Mouse (Mus musculus): Measurements from ENCODE around the gene Exoc3l4.

The Exoc3l4 gene

GRCm38 (mm10) chr12:111434164-111434744 lies 17.4 kb downstream of the Exoc3l4 start:
- CTCF ChIA-PET: interaction anchor here (0.5 kb wide), 1 partner anchor 588 kb away, joined by 3 read pairs; no protein-coding TSS in a partner anchor

- CTCF ChIA-PET: no interaction called here
Observed at GRCm38 (mm10) chr12:111434745-111435327, 18.0 kb downstream of the Exoc3l4 start.

- CTCF ChIA-PET: no interaction called here
Observed at GRCm38 (mm10) chr12:111436170-111436569, 19.4 kb downstream of the Exoc3l4 start.

- CTCF ChIA-PET: no interaction called here
Observed at GRCm38 (mm10) chr12:111436640-111437039, 19.8 kb downstream of the Exoc3l4 start.

GRCm38 (mm10) chr12:111437222-111437900 lies 20.5 kb downstream of the Exoc3l4 start:
- CTCF ChIA-PET: interaction anchor here (0.5 kb wide), 1 partner anchor 69 kb away, joined by 3 read pairs; no protein-coding TSS in a partner anchor

- CTCF ChIA-PET: no interaction called here
Observed at GRCm38 (mm10) chr12:111438850-111439249, 22.0 kb downstream of the Exoc3l4 start.

- CTCF ChIA-PET: interaction anchor here (0.7 kb wide), 2 partner anchors 42 to 71 kb away, joined by 5 read pairs; no protein-coding TSS in a partner anchor
Observed at GRCm38 (mm10) chr12:111440701-111441373, 24.0 kb downstream of the Exoc3l4 start.

- CTCF ChIA-PET: no interaction called here
Observed at GRCm38 (mm10) chr12:111441523-111441922, 24.7 kb downstream of the Exoc3l4 start.

GRCm38 (mm10) chr12:111442309-111443010 lies 25.6 kb downstream of the Exoc3l4 start, which contains the start of gene Tnfaip2:
TSS of gene Tnfaip2 (plus strand) at chr12:111442469.
- CTCF ChIA-PET: no interaction called here

- CTCF ChIA-PET: no interaction called here
Observed at GRCm38 (mm10) chr12:111443011-111443870, 26.4 kb downstream of the Exoc3l4 start.

GRCm38 (mm10) chr12:111443921-111444831 lies 27.4 kb downstream of the Exoc3l4 start:
- CTCF ChIA-PET: no interaction called here

- CTCF ChIA-PET: no interaction called here
Observed at GRCm38 (mm10) chr12:111445161-111445889, 28.5 kb downstream of the Exoc3l4 start.

- CTCF ChIA-PET: no interaction called here
Observed at GRCm38 (mm10) chr12:111445890-111446613, 29.2 kb downstream of the Exoc3l4 start.

GRCm38 (mm10) chr12:111446745-111447144 lies 29.9 kb downstream of the Exoc3l4 start:
- CTCF ChIA-PET: no interaction called here

GRCm38 (mm10) chr12:111447350-111447749 lies 30.5 kb downstream of the Exoc3l4 start:
- CTCF ChIA-PET: no interaction called here

GRCm38 (mm10) chr12:111447898-111448760 lies 31.3 kb downstream of the Exoc3l4 start:
- CTCF ChIA-PET: no interaction called here

GRCm38 (mm10) chr12:111448931-111449705 lies 32.3 kb downstream of the Exoc3l4 start:
- CTCF ChIA-PET: no interaction called here

Measured in spleen, embryonic (tissue).